Mouse (Mus musculus) ES-Bruce4 (cell line): ENCODE measurements at regions not wholly inside any gene's neighbourhood (a gene's known extent, or its start where the extent isn't known, plus 50 kb on each side); places are given as distances from the start of the nearest gene placed in this dataset.

Experiments used
- H3K27ac ChIP-seq: 2 replicates; pipeline ENCODE4 v1.5.1; 2012; ENCODE audit warnings: low read length, inconsistent platforms; ENCODE audit not compliant: insufficient read depth
- H3K27me3 ChIP-seq: 2 replicates; pipeline ENCODE4 v1.6.1; 2012; ENCODE audit warnings: mild to moderate bottlenecking, low read length, inconsistent platforms; ENCODE audit not compliant: control insufficient read depth, poor library complexity, insufficient read depth, severe bottlenecking
- H3K36me3 ChIP-seq: 2 replicates; pipeline ENCODE4 v1.6.1; 2012; ENCODE audit warnings: inconsistent platforms, mild to moderate bottlenecking, low read length, moderate library complexity; ENCODE audit not compliant: control insufficient read depth, poor library complexity, insufficient read depth, severe bottlenecking
- H3K4me1 ChIP-seq: one replicate; pipeline ENCODE4 v1.8.1; 2011; ENCODE audit warnings: low read length; ENCODE audit not compliant: control insufficient read depth, insufficient read depth
- H3K4me3 ChIP-seq: 2 replicates; pipeline ENCODE4 v1.5.1; 2011; ENCODE audit warnings: low read depth, mild to moderate bottlenecking, low read length
- H3K9ac ChIP-seq: 2 replicates; pipeline ENCODE4 v1.6.1; 2012; ENCODE audit warnings: low read depth, mild to moderate bottlenecking, inconsistent platforms; ENCODE audit not compliant: poor library complexity, severe bottlenecking
- H3K9me3 ChIP-seq: replicated peaks from 2 replicates; pipeline ENCODE4 v1.6.1; 2012; ENCODE audit warnings: mild to moderate bottlenecking, low read length, inconsistent platforms; ENCODE audit not compliant: control insufficient read depth, poor library complexity, insufficient read depth, severe bottlenecking
- CTCF ChIP-seq: IDR thresholded peaks from one replicate; pipeline ENCODE4 v1.8.1; 2011; ENCODE audit warnings: low read depth, low read length
- EP300 ChIP-seq: IDR thresholded peaks from 2 replicates; pipeline ENCODE4 v1.6.1; 2011; ENCODE audit warnings: low read depth, low read length; ENCODE audit not compliant: insufficient read depth
- POLR2A ChIP-seq: IDR thresholded peaks from one replicate; pipeline ENCODE4 v1.8.1; 2011; ENCODE audit warnings: low read length; ENCODE audit not compliant: insufficient read depth

DNA sequence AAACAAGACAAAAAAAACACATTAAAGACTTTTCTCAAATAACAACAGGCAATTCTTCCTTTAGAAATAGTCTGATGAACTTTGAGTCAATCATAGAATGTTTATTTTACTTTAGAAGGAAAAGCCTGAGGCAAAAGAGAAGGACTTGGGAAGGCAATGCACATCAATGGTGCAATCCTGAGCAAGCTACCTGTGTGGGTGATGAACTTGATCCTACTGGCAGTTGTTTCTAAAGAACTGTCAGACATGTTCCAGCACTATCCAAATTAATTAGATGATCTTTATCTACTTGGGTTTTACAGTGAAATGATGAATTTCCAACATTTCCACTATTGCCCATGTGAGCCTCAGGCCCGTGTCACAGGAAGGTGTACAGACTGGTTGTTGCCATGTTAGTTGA, 87.9 kb upstream of the Etaa1 start:
- TF ChIP-seq EP300 = no peak
- TF ChIP-seq CTCF = no peak
- TF ChIP-seq POLR2A = no peak
- H3K4me3 ChIP-seq = no peak overlapping the region
- no peaks in the 10 kb centered on the region for H3K4me1 ChIP-seq
- H3K27me3 ChIP-seq = no peaks in the 10 kb centered on the region
- H3K9ac ChIP-seq = no peak overlapping the region
- 0 out of 2 replicates have a peak, but pooled peaks cover 5% of the 10 kb centered on the region for H3K9me3 ChIP-seq
- no peaks in the 10 kb centered on the region for H3K36me3 ChIP-seq
- no peak overlapping the region for H3K27ac ChIP-seq

DNA sequence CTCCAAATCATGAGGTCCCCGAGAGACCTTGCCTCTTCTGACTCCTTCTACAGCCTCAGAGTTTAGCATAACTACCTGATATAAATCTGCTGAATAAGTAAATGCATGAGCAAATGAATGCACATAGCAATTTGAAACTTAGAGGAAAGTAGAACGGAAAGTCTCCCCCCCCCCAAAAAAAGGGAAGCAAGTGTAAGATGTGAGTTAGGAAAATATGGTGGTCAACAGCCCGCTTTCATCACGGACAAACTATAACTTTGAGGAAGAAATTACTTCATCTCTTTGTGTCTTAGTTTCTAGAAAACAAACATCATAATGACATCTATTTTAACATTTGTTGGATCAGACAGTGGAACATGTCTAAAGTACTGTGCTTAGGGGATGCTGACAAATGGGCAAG, 77.4 kb upstream of the Etaa1 start:
- Histone ChIP-seq H3K9me3 (no peaks in the 10 kb centered on the region), H3K27me3 (no peaks in the 10 kb centered on the region), H3K4me1 (no peaks in the 10 kb centered on the region), H3K9ac (no peak overlapping the region), H3K4me3 (no peak overlapping the region), H3K36me3 (no peaks in the 10 kb centered on the region), H3K27ac (no peak overlapping the region)
- TF ChIP-seq POLR2A = no peak
- TF ChIP-seq CTCF = no peak
- TF ChIP-seq EP300 = no peak

DNA sequence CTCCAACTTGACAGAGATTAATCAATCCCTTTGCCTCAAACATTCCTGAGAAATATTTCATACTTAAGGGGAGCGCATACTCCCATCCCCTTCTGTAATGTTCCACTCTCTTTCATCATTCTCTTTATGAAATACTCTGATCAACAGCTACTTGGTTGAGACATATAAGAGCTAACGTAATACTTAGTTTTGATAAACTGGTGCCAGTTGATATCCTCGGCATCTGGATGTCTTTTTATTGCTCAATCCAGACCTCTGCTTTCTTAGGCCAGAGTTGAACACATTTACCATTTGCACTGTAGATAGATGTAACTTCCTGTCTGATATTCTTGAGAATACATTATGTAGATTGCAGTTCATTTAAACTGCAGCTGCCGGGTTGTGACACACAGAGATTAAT, 68.4 kb upstream of the Etaa1 start:
- no peaks in the 10 kb centered on the region for H3K27me3 ChIP-seq
- H3K36me3 ChIP-seq = no peaks in the 10 kb centered on the region
- H3K9me3 ChIP-seq = 0 out of 2 replicates have a peak, but pooled peaks cover 8% of the 10 kb centered on the region
- H3K4me3 ChIP-seq = no peak overlapping the region
- H3K27ac ChIP-seq = no peak overlapping the region
- TF ChIP-seq CTCF = no peak
- TF ChIP-seq POLR2A = no peak
- no peak for TF ChIP-seq EP300
- no peaks in the 10 kb centered on the region for H3K4me1 ChIP-seq
- no peak overlapping the region for H3K9ac ChIP-seq

DNA sequence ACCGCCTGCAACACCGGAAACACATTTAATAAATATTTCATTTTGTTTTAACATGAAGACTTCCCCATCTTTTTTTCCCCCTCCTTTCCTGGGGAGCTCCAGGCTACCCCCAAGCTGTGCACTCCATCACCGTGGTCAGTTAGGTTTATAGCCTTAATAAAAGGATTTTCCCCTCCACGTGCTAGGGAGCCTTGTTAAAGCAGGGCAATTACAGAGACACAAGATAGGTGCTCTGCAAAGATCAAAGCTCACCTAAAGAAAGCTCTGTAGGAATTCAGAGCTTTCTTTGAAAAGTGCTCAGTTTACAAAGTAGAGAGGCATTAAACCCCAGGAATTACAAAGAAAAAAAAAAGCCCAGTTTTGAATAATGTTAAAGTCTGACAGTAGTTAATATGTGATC, 61.6 kb upstream of the Etaa1 start:
- H3K9me3 ChIP-seq = no peaks in the 10 kb centered on the region
- H3K4me3 ChIP-seq = no peak overlapping the region
- H3K27me3 ChIP-seq = no peaks in the 10 kb centered on the region
- H3K36me3 ChIP-seq = no peaks in the 10 kb centered on the region
- TF ChIP-seq CTCF (no peak), POLR2A (no peak), EP300 (no peak)
- H3K4me1 ChIP-seq = no peaks in the 10 kb centered on the region
- no peak overlapping the region for H3K9ac ChIP-seq
- H3K27ac ChIP-seq = no peak overlapping the region

DNA sequence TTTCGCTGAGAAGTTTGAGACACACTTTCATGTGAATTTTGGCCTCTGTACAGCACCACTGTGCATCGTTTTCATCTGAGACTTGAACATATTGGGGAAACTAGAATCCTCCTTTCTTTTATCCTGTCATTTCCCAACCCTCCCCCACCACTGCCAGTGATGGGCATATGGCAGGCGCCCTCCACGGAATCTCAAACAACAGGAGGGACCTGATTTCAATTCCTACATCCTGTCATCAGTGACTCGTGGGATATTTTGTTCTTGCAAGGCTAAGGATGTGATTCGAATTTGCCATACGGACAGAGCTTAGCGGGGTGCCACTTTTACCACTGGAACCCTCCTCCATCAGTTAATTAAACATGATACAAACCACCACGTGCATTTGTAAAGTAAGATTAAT, 60.9 kb upstream of the Etaa1 start:
- TF ChIP-seq CTCF (no peak), EP300 (no peak), POLR2A (no peak)
- Histone ChIP-seq H3K4me1 (no peaks in the 10 kb centered on the region), H3K9ac (no peak overlapping the region), H3K9me3 (no peaks in the 10 kb centered on the region), H3K27me3 (no peaks in the 10 kb centered on the region), H3K27ac (no peak overlapping the region), H3K4me3 (no peak overlapping the region), H3K36me3 (no peaks in the 10 kb centered on the region)

DNA sequence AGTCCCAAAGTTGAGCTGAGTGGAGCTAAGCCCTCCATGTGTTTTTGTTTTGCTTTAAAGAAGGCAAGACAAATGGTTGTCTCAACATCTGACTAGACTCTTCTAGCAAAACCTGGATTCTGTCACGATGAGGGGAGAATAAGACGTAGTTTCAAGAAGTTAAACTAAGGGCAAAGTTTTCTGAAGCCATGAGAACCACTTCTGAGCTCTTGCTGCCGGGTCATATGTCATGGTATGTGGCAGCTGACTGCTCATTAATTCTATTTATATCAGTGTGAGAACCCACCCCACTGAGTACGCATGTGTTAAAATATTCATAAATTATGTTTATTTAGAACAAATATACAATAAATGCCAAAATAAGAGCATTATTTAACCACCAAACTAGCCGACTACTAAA, 58.4 kb upstream of the Etaa1 start:
- H3K4me3 ChIP-seq = no peak overlapping the region
- TF ChIP-seq EP300 = no peak
- TF ChIP-seq CTCF = no peak
- TF ChIP-seq POLR2A = no peak
- H3K4me1 ChIP-seq = no peaks in the 10 kb centered on the region
- no peaks in the 10 kb centered on the region for H3K27me3 ChIP-seq
- H3K36me3 ChIP-seq = no peaks in the 10 kb centered on the region
- no peak overlapping the region for H3K9ac ChIP-seq
- no peak overlapping the region for H3K27ac ChIP-seq
- no peaks in the 10 kb centered on the region for H3K9me3 ChIP-seq

DNA sequence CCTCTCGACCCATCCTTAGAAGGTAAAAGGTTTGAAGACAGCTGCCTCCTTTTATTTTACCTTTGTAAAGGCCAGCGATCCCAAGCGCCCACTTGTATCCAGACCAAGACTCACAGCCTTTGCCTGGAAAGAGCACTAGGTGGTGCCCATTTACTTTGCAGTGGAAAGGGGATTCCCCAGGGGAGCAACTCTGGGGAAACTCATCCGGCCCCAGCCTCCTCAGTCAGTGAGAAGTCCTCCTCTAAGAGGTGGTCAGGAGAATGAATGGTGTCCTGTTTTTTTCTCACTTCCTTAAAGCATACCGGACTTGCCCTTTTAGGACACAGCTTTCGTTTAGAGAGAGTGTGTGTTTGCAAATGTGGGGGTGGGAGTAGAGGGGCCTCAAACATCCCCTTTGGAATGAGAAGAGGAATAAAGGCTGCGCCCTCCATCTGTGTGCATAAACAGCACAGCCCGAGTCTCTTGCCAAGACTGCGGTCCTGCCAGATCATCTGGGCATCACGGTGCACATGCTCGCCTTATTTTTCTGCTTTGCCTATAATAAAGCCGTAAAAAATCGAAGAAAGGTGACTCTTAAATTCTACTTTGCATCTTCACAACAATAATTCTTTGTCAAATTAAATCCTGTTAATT, 57.5 kb upstream of the Etaa1 start:
- Histone ChIP-seq H3K4me1 (no peaks in the 10 kb centered on the region), H3K36me3 (no peaks in the 10 kb centered on the region), H3K9me3 (no peaks in the 10 kb centered on the region), H3K27me3 (no peaks in the 10 kb centered on the region), H3K4me3 (no peak overlapping the region), H3K27ac (no peak overlapping the region), H3K9ac (no peak overlapping the region)
- peak; percentile 32 for TF ChIP-seq CTCF
- no peak for TF ChIP-seq POLR2A
- no peak for TF ChIP-seq EP300
